Mouse (Mus musculus) CH12.LX (cell line): ENCODE data around the gene Cdh13. TPM values are rescaled to one million over a fixed set of nuclear protein-coding genes. Genes with fewer than 3 reads are reported as not detected.

Experiments
- DNase-seq: peaks from one replicate; pipeline ENCODE4 v3.0.0-alpha.2; 2013; ENCODE audit errors: extremely low read depth
- H3K27ac ChIP-seq: 2 replicates; pipeline ENCODE4 v1.5.1; 2012; ENCODE audit warnings: low read depth, mild to moderate bottlenecking, control low read depth, moderate library complexity; ENCODE audit not compliant: insufficient read depth
- H3K27me3 ChIP-seq: replicated peaks from 2 replicates; pipeline ENCODE3; 2012; ENCODE audit warnings: inconsistent platforms
- H3K36me3 ChIP-seq, 2 experiments: replicated peaks in 1 of 2; 2 replicates each; pipeline versions ENCODE3 to v1.6.1; 2012; ENCODE audit warnings: inconsistent platforms in 1 of 2, low read length in 1 of 2, mild to moderate bottlenecking in 1 of 2, mixed read lengths in 1 of 2, moderate library complexity in 1 of 2; ENCODE audit not compliant: control insufficient read depth in 1 of 2, insufficient read depth in 1 of 2
- H3K4me1 ChIP-seq, 2 experiments: 2 replicates each; pipeline ENCODE4 v1.6.1; 2012; ENCODE audit warnings: inconsistent platforms in 1 of 2, moderate library complexity in 1 of 2; ENCODE audit not compliant: insufficient read depth in 2 of 2, control insufficient read depth in 1 of 2
- H3K4me2 ChIP-seq: 2 replicates; pipeline ENCODE4 v1.6.1; 2012; ENCODE audit warnings: low read depth, mild to moderate bottlenecking, control low read depth; ENCODE audit not compliant: poor library complexity, insufficient read depth, severe bottlenecking
- H3K4me3 ChIP-seq, 3 experiments: fragments of 150-350 bp in 1 of 3; sonication (generic) in 1 of 3; replicated peaks in 1 of 3; 2 replicates each; pipeline versions ENCODE3 to v1.5.1; 2011 to 2012; ENCODE audit warnings: low read depth in 2 of 3, low read length in 2 of 3, mild to moderate bottlenecking in 2 of 3, moderate library complexity in 2 of 3, control low read depth in 1 of 3, improper control_type of control experiment in 1 of 3, inconsistent platforms in 1 of 3, mixed read lengths in 1 of 3; ENCODE audit not compliant: poor library complexity in 1 of 3
- H3K79me2 ChIP-seq: replicated peaks from 2 replicates; pipeline ENCODE4 v1.6.1; 2012; ENCODE audit warnings: mild to moderate bottlenecking, moderate library complexity; ENCODE audit not compliant: control insufficient read depth, poor library complexity, insufficient read depth, severe bottlenecking; ENCODE audit errors: extremely low read depth
- H3K9ac ChIP-seq: 2 replicates; pipeline ENCODE4 v1.6.1; 2012; ENCODE audit warnings: low read depth, mild to moderate bottlenecking, control low read depth, moderate library complexity; ENCODE audit not compliant: insufficient read depth
- H3K9me3 ChIP-seq: replicated peaks from 2 replicates; pipeline ENCODE3; 2012; ENCODE audit warnings: low read length, inconsistent platforms, mixed read lengths
- CHD1 ChIP-seq: IDR thresholded peaks from 2 replicates; pipeline ENCODE4 v1.6.1; 2012; ENCODE audit warnings: low read depth, low read length, improper control_type of control experiment, inconsistent platforms
- CHD2 ChIP-seq: IDR thresholded peaks from 2 replicates; pipeline ENCODE4 v1.6.1; 2011; ENCODE audit warnings: low read length, improper control_type of control experiment
- E2F4 ChIP-seq: IDR thresholded peaks from 2 replicates; pipeline ENCODE4 v1.6.1; 2011; ENCODE audit warnings: low read depth, low read length, improper control_type of control experiment; ENCODE audit not compliant: insufficient replicate concordance
- HCFC1 ChIP-seq: IDR thresholded peaks from 2 replicates; pipeline ENCODE4 v1.6.1; 2012; ENCODE audit warnings: low read depth, mild to moderate bottlenecking, inconsistent platforms, low read length, improper control_type of control experiment
- JUN ChIP-seq: IDR thresholded peaks from 2 replicates; pipeline ENCODE4 v1.6.1; 2011; ENCODE audit warnings: low read depth, mild to moderate bottlenecking, low read length, improper control_type of control experiment, moderate library complexity; ENCODE audit not compliant: insufficient read depth
- MAFK ChIP-seq: IDR thresholded peaks from 2 replicates; pipeline ENCODE4 v1.6.1; 2011; ENCODE audit warnings: low read length, improper control_type of control experiment; ENCODE audit not compliant: insufficient replicate concordance
- MAX ChIP-seq: IDR thresholded peaks from 2 replicates; pipeline ENCODE4 v1.6.1; 2011; ENCODE audit warnings: low read length, improper control_type of control experiment
- MEF2A ChIP-seq: IDR thresholded peaks from 2 replicates; pipeline ENCODE4 v1.6.1; 2014; ENCODE audit warnings: low read depth, mild to moderate bottlenecking, inconsistent platforms, low read length, improper control_type of control experiment, borderline replicate concordance
- NELFE ChIP-seq: IDR thresholded peaks from 2 replicates; pipeline ENCODE4 v1.6.1; 2011; ENCODE audit warnings: low read depth, low read length, improper control_type of control experiment
- PAX5 ChIP-seq: IDR thresholded peaks from 2 replicates; pipeline ENCODE4 v1.6.1; 2012; ENCODE audit warnings: low read length, inconsistent platforms, mixed read lengths
- POLR2AphosphoS2 ChIP-seq: IDR thresholded peaks from 2 replicates; pipeline ENCODE4 v1.6.1; 2011; ENCODE audit warnings: low read depth, low read length, improper control_type of control experiment
- SMC3 ChIP-seq: IDR thresholded peaks from 2 replicates; pipeline ENCODE4 v1.6.1; 2011; ENCODE audit warnings: low read depth, low read length, improper control_type of control experiment
- TBP ChIP-seq: conservative IDR thresholded peaks from 2 replicates; pipeline ENCODE4 v1.6.1; 2011; ENCODE audit warnings: low read depth, low read length, improper control_type of control experiment
- ZKSCAN1 ChIP-seq: IDR thresholded peaks from 2 replicates; pipeline ENCODE4 v1.6.1; 2012; ENCODE audit warnings: low read depth, inconsistent platforms, low read length, improper control_type of control experiment, borderline replicate concordance
- ZMIZ1 ChIP-seq: IDR thresholded peaks from 2 replicates; pipeline ENCODE4 v1.6.1; 2012; ENCODE audit warnings: low read depth, mild to moderate bottlenecking, inconsistent platforms, low read length, improper control_type of control experiment
- dilution Hi-C: fragments of 300-500 bp; cut with MboI; formaldehyde crosslinking; loops from 2 replicates; pipeline ENCODE4 v1.14.3; 2020; ENCODE audit warnings: low sequenced_read_pairs; ENCODE audit not compliant: extremely low pct_unique_long_range_greater_than_20kb, extremely low pct_ligation_motif_present
- in situ Hi-C: fragments of 300-500 bp; cut with MboI; formaldehyde crosslinking; loops from 3 replicates; pipeline ENCODE4 v1.14.3; 2019; ENCODE audit warnings: low sequenced_read_pairs, low pct_ligation_motif_present, low pct_unique_long_range_greater_than_20kb, mixed read lengths
- polyA plus RNA-seq: library from polyadenylated mRNA; unstranded; fragments of >175 nt; gene quantifications from 2 replicates; pipeline ENCODE4 v1.2.1, GENCODE M21; 2012; ENCODE audit warnings: low read depth; ENCODE audit not compliant: insufficient read length
- total RNA-seq, 2 experiments: library from RNA; depleted of rRNA; stranded (reverse); fragments of 300-350 nt in 1 of 2; fragments of >200 nt in 1 of 2; gene quantifications; 2 replicates each; pipeline ENCODE4 v1.2.3; 2012 to 2014

The Cdh13 gene
- total and polyA plus RNA-seq, 3 experiments, result not detected

DNA sequence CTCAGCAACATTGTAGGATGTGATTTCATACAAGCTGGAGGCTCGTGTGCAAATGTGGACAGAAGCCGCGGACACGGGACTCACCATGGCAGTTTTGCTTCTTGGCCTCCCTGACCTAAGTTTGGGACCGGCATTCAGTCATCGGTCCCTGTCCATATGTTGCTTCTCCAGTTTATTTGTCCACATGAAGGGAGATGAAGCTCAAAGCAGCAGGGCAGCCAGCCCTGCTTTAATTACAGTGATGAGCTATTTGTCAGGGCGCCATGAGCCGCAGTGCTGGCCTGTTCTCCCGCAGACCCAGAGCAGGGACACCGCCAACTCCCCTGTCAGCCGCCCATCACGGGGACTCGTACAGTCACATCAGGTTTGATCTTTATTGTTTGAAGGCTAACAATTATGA is 502.1 kb downstream of the Cdh13 start:
- no peaks in the 10 kb centered on the region for H3K36me3 ChIP-seq
- no peak overlapping the region for H3K4me3 ChIP-seq
- no peak overlapping the region for H3K9ac ChIP-seq
- H3K4me2 ChIP-seq, result no peak overlapping the region
- dilution Hi-C loops, result no loop called here
- no peaks in the 10 kb centered on the region for H3K79me2 ChIP-seq
- H3K27ac ChIP-seq, result no peak overlapping the region
- H3K4me1 ChIP-seq, result no peaks in the 10 kb centered on the region
- DNase-seq, result no peak
- in situ Hi-C loops, result no loop called here
- H3K9me3 ChIP-seq, result peaks cover 68% of the 10 kb centered on the region
- no peak for TF ChIP-seq MAFK
- no peak for TF ChIP-seq SMC3
- TF ChIP-seq NELFE, result no peak
- TF ChIP-seq POLR2AphosphoS2, result no peak
- no peak for TF ChIP-seq E2F4
- no peak for TF ChIP-seq TBP
- no peak for TF ChIP-seq MAX
- TF ChIP-seq MEF2A, result no peak
- TF ChIP-seq HCFC1, result no peak
- TF ChIP-seq PAX5, result no peak
- no peak for TF ChIP-seq ZMIZ1
- TF ChIP-seq, all 38 proteins: peak for 0
- no peaks in the 10 kb centered on the region for H3K27me3 ChIP-seq

GRCm38 (mm10) chr8:118789649-118790048 is 506.1 kb downstream of the Cdh13 start:
- DNase-seq, result no peak
- dilution Hi-C loops, result no loop called here
- in situ Hi-C loops, result no loop called here
- TF ChIP-seq CHD1 (no peak), E2F4 (no peak), POLR2AphosphoS2 (no peak), CHD2 (no peak), JUN (no peak), ZKSCAN1 (no peak)
- Histone ChIP-seq H3K9me3 (peaks cover 73% of the 10 kb centered on the region), H3K27ac (no peak overlapping the region), H3K4me2 (no peak overlapping the region), H3K4me1 (no peaks in the 10 kb centered on the region), H3K36me3 (no peaks in the 10 kb centered on the region), H3K9ac (no peak overlapping the region), H3K27me3 (no peaks in the 10 kb centered on the region), H3K79me2 (no peaks in the 10 kb centered on the region), H3K4me3 (no peak overlapping the region)
